Mouse (Mus musculus): ENCODE results near the gene 4930455H04Rik. TPM values are rescaled to one million over a fixed set of nuclear protein-coding genes. Genes with fewer than 3 reads are reported as not detected.
A peak's percentile ranks its signal among the peaks of the same experiment; 100 is the strongest.

The 4930455H04Rik gene
- not detected in 2 replicates for polyA plus RNA-seq (2016; fragmentation: Nextera tagmentation; extraction: Ambion mirVana)

GRCm38 (mm10) chr3:116967967-116968366 lies at the start of gene 4930455H04Rik:
4930455H04Rik (plus strand) TSS chr3:116968267.
- Histone ChIP-seq H3K27me3 (ENCODE audit: low read depth, poor library complexity, severe bottlenecking) (no peaks in the 10 kb centered on the region), H3K4me3 (peak within 1 kb of the TSS; percentile 43), H3K27ac (replicated peaks) (peak within 1 kb of the TSS; percentile 56), H3K9me3 (replicated peaks) (no peaks in the 10 kb centered on the region), H3K36me3 (no peaks in the 10 kb centered on the region), H3K4me1 (peaks cover 18% of the 10 kb centered on the region)
- WGBS = 79% methylated on average over 4 of the region's 4 CpGs
- no peak for DNase-seq (ENCODE audit: low spot score)

DNA sequence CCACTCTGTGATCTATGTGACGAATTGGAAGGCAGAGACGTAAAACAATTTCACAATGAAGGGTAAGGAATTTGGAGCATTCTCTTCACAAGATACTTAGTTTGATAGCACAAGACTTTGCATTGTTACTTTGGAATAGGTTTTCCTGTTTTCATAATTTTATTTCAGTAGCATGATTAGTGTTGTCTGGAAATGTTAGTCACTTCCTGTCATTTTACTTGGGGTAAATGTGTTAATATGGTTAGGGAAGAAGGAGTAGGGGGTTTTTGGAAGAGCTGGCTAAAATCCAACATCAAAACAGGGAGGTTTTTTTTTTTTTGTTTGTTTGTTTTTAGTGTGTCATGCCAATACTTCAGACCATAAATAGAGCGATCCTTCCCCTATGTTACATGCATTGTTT lies 46.5 kb upstream of the 4930455H04Rik start:
- WGBS = 93% methylated on average over 3 of the region's 3 CpGs
- Histone ChIP-seq H3K36me3 (no peaks in the 10 kb centered on the region), H3K9me3 (replicated peaks) (no peaks in the 10 kb centered on the region), H3K27me3 (ENCODE audit: low read depth, poor library complexity, severe bottlenecking) (no peaks in the 10 kb centered on the region), H3K27ac (replicated peaks) (no peak overlapping the region), H3K4me3 (no peak overlapping the region), H3K4me1 (no peaks in the 10 kb centered on the region)
- DNase-seq (ENCODE audit: low spot score) = no peak

- Histone ChIP-seq H3K27me3 (ENCODE audit: low read depth, poor library complexity, severe bottlenecking) (no peaks in the 10 kb centered on the region), H3K9me3 (replicated peaks) (no peaks in the 10 kb centered on the region), H3K4me3 (no peak overlapping the region), H3K4me1 (no peaks in the 10 kb centered on the region), H3K36me3 (no peaks in the 10 kb centered on the region), H3K27ac (replicated peaks) (no peak overlapping the region)
- DNase-seq (ENCODE audit: low spot score) = no peak
- 94% methylated on average over 12 of the region's 12 CpGs for WGBS
Measured at GRCm38 (mm10) chr3:116923042-116923441, 45.0 kb upstream of the 4930455H04Rik start.

GRCm38 (mm10) chr3:116928994-116929393 lies 39.1 kb upstream of the 4930455H04Rik start:
- no peak overlapping the region for H3K4me3 ChIP-seq
- H3K27me3 ChIP-seq (ENCODE audit: low read depth, poor library complexity, severe bottlenecking) = no peaks in the 10 kb centered on the region
- H3K36me3 ChIP-seq = no peaks in the 10 kb centered on the region
- no peaks in the 10 kb centered on the region for H3K4me1 ChIP-seq
- no peaks in the 10 kb centered on the region for H3K9me3 ChIP-seq (replicated peaks)
- no peak overlapping the region for H3K27ac ChIP-seq (replicated peaks)
- 95% methylated on average over 4 of the region's 4 CpGs for WGBS
- no peak for DNase-seq (ENCODE audit: low spot score)

DNA sequence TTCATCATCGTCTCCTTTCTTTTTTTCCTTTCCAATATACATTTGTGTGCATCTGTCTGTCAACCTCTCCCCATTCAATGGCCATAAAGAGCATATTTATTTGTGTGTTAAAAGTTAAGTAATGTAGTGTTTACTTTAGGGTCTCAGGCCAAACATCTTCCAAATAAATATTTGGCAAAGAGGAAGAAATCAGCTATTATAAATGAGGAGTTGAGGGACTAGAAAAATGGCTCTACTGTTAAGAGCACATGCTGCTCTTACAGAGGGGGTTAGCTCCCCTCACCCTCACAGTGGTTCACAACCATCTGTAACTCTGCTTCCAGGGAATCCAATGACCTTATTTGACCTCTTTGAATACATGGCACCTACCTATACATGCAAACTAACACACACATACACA lies 34.9 kb upstream of the 4930455H04Rik start:
- H3K36me3 ChIP-seq = no peaks in the 10 kb centered on the region
- no peak overlapping the region for H3K27ac ChIP-seq (replicated peaks)
- H3K27me3 ChIP-seq (ENCODE audit: low read depth, poor library complexity, severe bottlenecking) = no peaks in the 10 kb centered on the region
- H3K4me3 ChIP-seq = no peak overlapping the region
- no peaks in the 10 kb centered on the region for H3K4me1 ChIP-seq
- no peak for DNase-seq (ENCODE audit: low spot score)
- 88% methylated on average over 1 of the region's 1 CpGs for WGBS
- no peaks in the 10 kb centered on the region for H3K9me3 ChIP-seq (replicated peaks)

DNA sequence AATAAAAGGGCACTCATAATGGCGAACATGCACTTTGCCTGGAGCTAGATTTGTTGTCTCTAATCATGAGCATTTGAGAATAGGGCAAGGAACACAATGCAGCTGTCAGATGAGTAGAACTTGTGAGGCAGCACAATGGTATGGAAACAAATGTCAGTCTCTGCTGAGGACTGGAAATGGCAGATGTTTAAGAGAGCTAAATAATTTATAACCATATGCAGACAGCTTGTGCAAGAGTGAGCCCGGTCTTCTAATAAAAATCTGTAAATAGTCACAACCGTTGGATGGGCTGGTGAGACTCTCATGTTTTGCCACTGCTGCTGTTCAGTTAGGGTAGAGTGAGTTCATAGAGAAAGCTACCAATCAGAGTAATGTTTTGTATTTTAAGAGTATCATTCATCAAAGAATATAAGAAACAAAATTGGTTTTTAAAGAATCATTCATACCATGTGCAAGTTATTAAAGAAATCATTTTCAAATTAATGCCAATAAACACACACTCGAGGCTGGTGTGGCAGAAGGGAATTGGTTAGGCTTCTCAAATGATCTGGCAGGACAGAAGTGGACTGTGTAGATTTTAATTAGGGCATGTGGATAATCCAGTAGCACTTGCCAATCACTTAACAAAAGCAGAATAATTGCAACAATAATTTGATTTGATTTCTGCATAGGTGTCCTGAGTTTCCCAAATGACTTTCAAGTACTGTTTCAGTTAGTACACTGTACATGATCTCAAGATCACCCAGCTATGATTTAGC lies 31.0 kb upstream of the 4930455H04Rik start:
- DNase-seq (ENCODE audit: low spot score) = no peak
- 82% methylated on average over 4 of the region's 4 CpGs for WGBS
- H3K4me3 ChIP-seq = no peak overlapping the region
- no peaks in the 10 kb centered on the region for H3K9me3 ChIP-seq (replicated peaks)
- no peaks in the 10 kb centered on the region for H3K27me3 ChIP-seq (ENCODE audit: low read depth, poor library complexity, severe bottlenecking)
- no peak overlapping the region for H3K27ac ChIP-seq (replicated peaks)
- H3K36me3 ChIP-seq = no peaks in the 10 kb centered on the region
- no peaks in the 10 kb centered on the region for H3K4me1 ChIP-seq

DNA sequence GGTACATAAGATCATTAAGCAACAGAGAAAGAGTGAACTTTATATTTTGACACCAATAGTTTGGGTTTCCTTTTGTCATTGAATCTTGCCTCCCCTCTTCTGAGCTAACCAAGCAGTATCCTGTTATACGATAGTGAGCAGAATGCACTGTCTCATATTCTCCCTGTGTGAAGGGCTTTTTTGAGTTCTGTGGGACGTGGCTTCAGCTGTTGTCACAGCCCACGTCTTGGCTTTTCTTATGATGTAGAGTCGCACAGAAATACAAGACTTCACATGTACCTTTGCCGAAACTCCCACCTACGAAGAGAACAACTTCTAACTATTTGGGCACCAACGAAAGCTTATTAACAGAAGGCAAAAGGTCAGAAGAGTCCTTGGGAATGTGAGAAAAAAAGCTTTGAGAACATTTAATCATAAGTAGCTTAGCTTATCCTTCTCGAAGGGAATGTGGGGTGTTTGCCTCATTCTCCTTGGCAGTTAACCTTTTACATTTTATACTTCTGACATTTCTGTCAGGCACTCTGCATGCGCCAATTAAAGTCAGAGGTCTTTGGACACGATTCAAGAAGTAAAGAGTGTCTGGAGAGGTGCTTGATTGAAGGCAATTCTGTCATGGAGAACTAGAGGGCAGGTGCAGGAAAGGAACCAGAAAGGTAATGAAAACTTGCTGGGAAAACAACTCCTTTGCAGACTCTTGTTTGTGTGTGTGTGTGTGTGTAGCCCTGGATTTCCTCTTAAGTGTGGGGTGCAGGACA lies 27.1 kb upstream of the 4930455H04Rik start:
- Histone ChIP-seq H3K27ac (replicated peaks) (no peak overlapping the region), H3K4me1 (no peaks in the 10 kb centered on the region), H3K9me3 (replicated peaks) (no peaks in the 10 kb centered on the region), H3K36me3 (no peaks in the 10 kb centered on the region), H3K4me3 (no peak overlapping the region), H3K27me3 (ENCODE audit: low read depth, poor library complexity, severe bottlenecking) (no peaks in the 10 kb centered on the region)
- DNase-seq (ENCODE audit: low spot score) = no peak
- 80% methylated on average over 10 of the region's 10 CpGs for WGBS

DNA sequence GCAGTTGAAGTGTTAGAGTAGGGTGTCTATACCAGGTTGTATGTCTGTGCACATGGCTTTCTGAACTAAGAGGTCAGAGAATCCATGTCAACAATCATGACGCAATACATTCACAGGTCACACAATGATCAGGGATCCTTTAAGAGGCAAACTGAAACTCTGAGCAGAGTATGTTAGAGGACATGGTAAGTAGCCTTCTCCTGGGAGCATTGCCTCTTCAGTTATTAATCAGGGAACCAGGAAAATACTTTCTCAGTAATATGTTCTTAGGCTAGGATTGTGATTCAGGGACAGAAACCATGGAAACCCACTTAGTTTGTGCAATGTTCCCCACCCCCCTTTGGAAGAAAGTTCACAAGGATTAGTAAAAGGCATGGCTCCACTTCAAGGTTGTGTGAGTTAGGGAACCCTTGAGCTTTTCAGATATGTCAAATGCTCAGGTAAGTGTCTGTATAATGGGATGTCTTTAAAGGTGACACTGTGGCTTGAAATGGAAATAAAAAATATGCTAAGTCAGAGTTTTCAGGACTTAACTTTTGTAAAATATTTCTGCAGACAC lies 26.4 kb upstream of the 4930455H04Rik start:
- Histone ChIP-seq H3K4me3 (no peak overlapping the region), H3K9me3 (replicated peaks) (no peaks in the 10 kb centered on the region), H3K4me1 (no peaks in the 10 kb centered on the region), H3K27ac (replicated peaks) (no peak overlapping the region), H3K36me3 (no peaks in the 10 kb centered on the region), H3K27me3 (ENCODE audit: low read depth, poor library complexity, severe bottlenecking) (no peaks in the 10 kb centered on the region)
- DNase-seq (ENCODE audit: low spot score) = no peak
- WGBS = 87% methylated on average over 1 of the region's 1 CpGs

DNA sequence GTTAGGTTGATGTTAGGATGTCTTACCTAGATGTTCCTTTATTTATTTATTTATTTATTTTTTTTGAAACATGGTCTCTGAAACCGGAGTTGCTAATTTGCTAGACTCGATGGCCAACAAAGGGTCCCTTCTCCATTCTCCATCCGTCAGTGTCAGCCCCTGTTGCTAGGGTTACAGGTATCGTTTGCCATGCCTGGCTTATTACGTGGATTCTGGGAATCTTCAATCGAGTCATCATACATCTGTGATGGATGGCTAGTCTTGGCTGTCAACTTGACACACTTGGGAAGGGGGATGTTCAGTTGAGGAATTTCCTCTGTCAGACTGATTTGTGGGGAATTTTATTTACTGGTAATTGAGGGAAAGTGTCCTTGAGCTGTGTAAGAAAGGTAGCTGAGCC lies 25.3 kb upstream of the 4930455H04Rik start:
- Histone ChIP-seq H3K36me3 (no peaks in the 10 kb centered on the region), H3K4me1 (no peaks in the 10 kb centered on the region), H3K27ac (replicated peaks) (no peak overlapping the region), H3K4me3 (no peak overlapping the region), H3K27me3 (ENCODE audit: low read depth, poor library complexity, severe bottlenecking) (no peaks in the 10 kb centered on the region), H3K9me3 (replicated peaks) (no peaks in the 10 kb centered on the region)
- DNase-seq (ENCODE audit: low spot score) = no peak
- WGBS = 85% methylated on average over 6 of the region's 6 CpGs

DNA sequence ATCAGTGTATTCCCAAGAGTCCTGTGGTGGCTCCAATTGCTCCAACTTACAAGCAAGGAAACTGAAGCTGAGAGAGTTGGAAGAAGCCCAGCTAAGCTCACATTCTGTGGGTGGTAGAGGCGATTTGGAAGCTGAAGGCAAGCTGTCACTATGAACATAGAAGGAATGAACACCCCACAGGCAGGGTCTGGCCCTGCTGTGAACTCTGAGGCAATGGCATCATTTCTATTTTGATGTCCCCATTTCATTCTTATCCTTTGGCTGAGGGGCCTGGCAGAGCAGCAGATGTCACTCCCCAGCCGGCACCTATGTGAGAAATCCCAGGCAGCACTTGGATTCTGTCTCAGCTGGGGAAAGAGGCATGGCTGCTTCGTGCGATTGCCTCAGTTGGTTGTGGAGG lies 24.6 kb upstream of the 4930455H04Rik start:
- no peaks in the 10 kb centered on the region for H3K9me3 ChIP-seq (replicated peaks)
- no peaks in the 10 kb centered on the region for H3K4me1 ChIP-seq
- no peak overlapping the region for H3K4me3 ChIP-seq
- 80% methylated on average over 4 of the region's 4 CpGs for WGBS
- H3K27ac ChIP-seq (replicated peaks) = no peak overlapping the region
- no peaks in the 10 kb centered on the region for H3K27me3 ChIP-seq (ENCODE audit: low read depth, poor library complexity, severe bottlenecking)
- no peaks in the 10 kb centered on the region for H3K36me3 ChIP-seq
- no peak for DNase-seq (ENCODE audit: low spot score)

GRCm38 (mm10) chr3:116946476-116946875 lies 21.6 kb upstream of the 4930455H04Rik start:
- WGBS = 85% methylated on average over 4 of the region's 4 CpGs
- Histone ChIP-seq H3K4me3 (no peak overlapping the region), H3K27me3 (ENCODE audit: low read depth, poor library complexity, severe bottlenecking) (no peaks in the 10 kb centered on the region), H3K27ac (replicated peaks) (no peak overlapping the region), H3K36me3 (no peaks in the 10 kb centered on the region), H3K9me3 (replicated peaks) (no peaks in the 10 kb centered on the region), H3K4me1 (no peaks in the 10 kb centered on the region)
- no peak for DNase-seq (ENCODE audit: low spot score)

DNA sequence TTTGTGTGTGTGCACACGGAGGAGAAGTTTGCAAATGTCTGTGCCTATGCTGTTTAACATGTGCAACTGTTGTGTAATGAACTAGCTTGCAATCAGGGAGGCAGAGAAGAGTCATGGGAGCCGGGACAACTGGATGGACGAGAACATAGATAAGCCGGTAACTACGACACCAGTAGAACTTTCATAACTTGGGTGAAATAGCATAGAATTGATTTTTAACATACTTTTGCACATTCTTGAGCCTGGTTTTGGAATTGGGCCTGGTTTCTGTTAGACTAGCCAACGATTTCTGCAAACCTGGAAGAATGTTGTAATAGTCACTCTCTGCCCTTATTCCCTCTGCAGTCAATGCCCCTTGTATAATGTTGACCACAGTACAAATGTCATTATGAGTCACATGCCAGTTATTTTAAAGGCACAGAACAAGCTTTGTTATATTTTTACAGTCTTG lies 17.4 kb upstream of the 4930455H04Rik start:
- DNase-seq (ENCODE audit: low spot score) = no peak
- 91% methylated on average over 6 of the region's 6 CpGs for WGBS
- Histone ChIP-seq H3K4me1 (no peaks in the 10 kb centered on the region), H3K27me3 (ENCODE audit: low read depth, poor library complexity, severe bottlenecking) (no peaks in the 10 kb centered on the region), H3K9me3 (replicated peaks) (no peaks in the 10 kb centered on the region), H3K4me3 (no peak overlapping the region), H3K27ac (replicated peaks) (no peak overlapping the region), H3K36me3 (no peaks in the 10 kb centered on the region)

DNA sequence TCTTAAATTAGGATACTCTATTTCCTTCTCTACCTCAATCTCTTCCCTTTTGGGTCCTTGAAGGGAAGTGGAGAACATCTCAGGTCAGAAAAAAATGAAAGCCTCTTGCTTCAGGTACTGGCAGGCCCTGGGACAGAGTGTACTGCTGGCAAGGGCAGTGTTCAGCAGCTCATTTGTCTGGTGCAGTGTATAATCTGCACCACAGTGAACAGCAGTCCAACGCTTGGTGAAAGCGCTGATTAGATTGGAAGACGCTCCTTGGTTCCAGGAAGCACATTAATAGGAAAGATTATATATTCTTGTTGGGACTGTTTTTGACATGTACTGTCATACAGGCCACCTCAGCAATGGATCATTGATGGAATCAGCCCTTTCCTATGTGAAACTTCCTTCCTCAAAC lies 16.6 kb upstream of the 4930455H04Rik start:
- WGBS = 91% methylated on average over 3 of the region's 3 CpGs
- Histone ChIP-seq H3K36me3 (no peaks in the 10 kb centered on the region), H3K27ac (replicated peaks) (no peak overlapping the region), H3K4me1 (no peaks in the 10 kb centered on the region), H3K27me3 (ENCODE audit: low read depth, poor library complexity, severe bottlenecking) (no peaks in the 10 kb centered on the region), H3K4me3 (no peak overlapping the region), H3K9me3 (replicated peaks) (no peaks in the 10 kb centered on the region)
- DNase-seq (ENCODE audit: low spot score) = no peak
